ENCODE assay signal across 31 mouse cellular contexts in genomic region chr1:131757211-131757610, GRCm38 (mm10). TPM values are rescaled to one million over a fixed set of nuclear protein-coding genes. Genes with fewer than 3 reads are reported as not detected.
"Had no signal": no experiment of that assay in that cellular context is flagged by ENCODE, and none has a peak within 500 bp of the region (broad histone marks: within the 10 kb centered on the region; RNA-seq: fewer than 3 reads in every experiment).

No protein-coding gene starts in this region.

- H3K27ac ChIP-seq: embryonic facial prominence, embryonic 10.5 days; embryonic facial prominence, embryonic 12.5 days; embryonic facial prominence, embryonic 13.5 days; embryonic facial prominence, embryonic 15.5 days; forebrain, embryonic 10.5 days; forebrain, embryonic 12.5 days; forebrain, embryonic 13.5 days; forebrain, embryonic 15.5 days; gastrocnemius, adult 2 months; heart, adult 2 months had no signal

- H3K9ac ChIP-seq: embryonic facial prominence, embryonic 12.5 days; embryonic facial prominence, embryonic 13.5 days; embryonic facial prominence, embryonic 15.5 days; forebrain, embryonic 12.5 days; forebrain, embryonic 13.5 days; forebrain, embryonic 15.5 days; forebrain, postnatal 0 days had no signal

- ATAC-seq: forebrain, embryonic 13.5 days; forebrain, embryonic 14.5 days; forebrain, embryonic 15.5 days; forebrain, embryonic 16.5 days; forebrain, postnatal 0 days had no signal

- DNase-seq: cerebellum, adult 18-20 months; cerebellum, adult 2 months; cerebellum, adult 8-10 months; cerebellum, adult 9-11 months; cerebellum, postnatal 25 days; cerebellum, postnatal 36 days; embryo, embryonic 11 days; forebrain, postnatal 0 days; gastrocnemius, adult 2 months; gastrocnemius, postnatal 10 days; gastrocnemius, postnatal 14 days; gastrocnemius, postnatal 25 days; gastrocnemius, postnatal 36 days; heart, adult 18-20 months had no signal

- H3K4me3 ChIP-seq: embryonic facial prominence, embryonic 10.5 days; embryonic facial prominence, embryonic 12.5 days; embryonic facial prominence, embryonic 13.5 days; embryonic facial prominence, embryonic 15.5 days; erythroblast, embryonic 14.5 days; forebrain, embryonic 10.5 days; forebrain, embryonic 12.5 days; forebrain, embryonic 13.5 days; forebrain, embryonic 15.5 days; gastrocnemius, adult 2 months; heart, adult 2 months had no signal

- H3K27me3 ChIP-seq: embryonic facial prominence, embryonic 12.5 days; embryonic facial prominence, embryonic 15.5 days; forebrain, embryonic 12.5 days; forebrain, embryonic 13.5 days; forebrain, embryonic 15.5 days had no signal

- H3K4me1 ChIP-seq: embryonic facial prominence, embryonic 10.5 days; embryonic facial prominence, embryonic 12.5 days; embryonic facial prominence, embryonic 13.5 days had no signal

- H3K36me3 ChIP-seq: embryonic facial prominence, embryonic 10.5 days; embryonic facial prominence, embryonic 12.5 days; embryonic facial prominence, embryonic 13.5 days; embryonic facial prominence, embryonic 15.5 days; forebrain, embryonic 10.5 days; forebrain, embryonic 12.5 days; forebrain, embryonic 15.5 days had no signal

- H3K9me3 ChIP-seq: embryonic facial prominence, embryonic 10.5 days; embryonic facial prominence, embryonic 12.5 days; embryonic facial prominence, embryonic 13.5 days; embryonic facial prominence, embryonic 15.5 days; forebrain, embryonic 10.5 days; forebrain, embryonic 12.5 days; forebrain, embryonic 13.5 days; forebrain, embryonic 15.5 days had no signal

- H3K4me2 ChIP-seq: embryonic facial prominence, embryonic 12.5 days; embryonic facial prominence, embryonic 13.5 days; embryonic facial prominence, embryonic 15.5 days; forebrain, embryonic 12.5 days; forebrain, embryonic 13.5 days; forebrain, embryonic 15.5 days had no signal

RNA-seq across cellular contexts. Expression of gene Slc26a9, which starts 13.4 kb away (rescaled TPM):
- total RNA-seq: common myeloid progenitor, adult 5-6 weeks; gastrocnemius, adult 18-20 months; gastrocnemius, adult 2 months; gastrocnemius, adult 8-10 months; gastrocnemius, postnatal 10 days; gastrocnemius, postnatal 14 days; gastrocnemius, postnatal 25 days; gastrocnemius, postnatal 36 days; granulocyte monocyte progenitor cell, adult 5-6 weeks; heart, adult 2 months had no signal
- polyA plus RNA-seq: embryonic facial prominence, embryonic 10.5 days; embryonic facial prominence, embryonic 13.5 days; erythroblast, embryonic 14.5 days; forebrain, embryonic 10.5 days; forebrain, embryonic 11.5 days; forebrain, embryonic 12.5 days had no signal

RNA-seq across cellular contexts. Expression of gene Pm20d1, which starts 40.0 kb away (rescaled TPM):
- total RNA-seq: common myeloid progenitor, adult 5-6 weeks had no signal
- polyA plus RNA-seq: erythroblast, embryonic 14.5 days had no signal
